Mouse (Mus musculus) layer of hippocampus, postnatal 25 days (tissue): Measurements from ENCODE around the gene Vmn1r170. TPM values are rescaled to one million over a fixed set of nuclear protein-coding genes. Genes with fewer than 3 reads are reported as not detected.
"Not testable (repeated sequence)": the region's sequence is repeated elsewhere in the genome, so short reads cannot be mapped to it uniquely, and the experiment has no call there.

Source experiments
- DNase-seq, 2 experiments: peaks; one replicate each; pipeline ENCODE4 v3.0.0; 2022; ENCODE audit warnings: mixed read lengths in 2 of 2, low spot score in 1 of 2; ENCODE audit errors: extremely low spot score in 1 of 2
- total RNA-seq, 2 experiments: library from RNA; stranded (reverse); gene quantifications; 2 replicates each; pipeline ENCODE4 v1.2.3; 2021

The Vmn1r170 gene
- total RNA-seq: not detected

GRCm38 (mm10) chr7:23605875-23606274 lies at the start of gene Vmn1r170:
Vmn1r170 (plus strand) TSS chr7:23606175.
- DNase-seq: not testable (repeated sequence)

GRCm38 (mm10) chr7:23575226-23575625 lies 30.7 kb upstream of the Vmn1r170 start, which contains the start of gene Vmn1r169:
Vmn1r169 (plus strand) TSS chr7:23575526.
- not testable (repeated sequence) for DNase-seq

GRCm38 (mm10) chr7:23630422-23630821 lies 24.4 kb downstream of the Vmn1r170 start, which contains the start of gene Vmn1r171:
Vmn1r171 (plus strand) TSS chr7:23630722.
- DNase-seq: no peak

Other genes with a start within 250 kb of the Vmn1r170 start
- gene Nlrp5, start 220.3 kb upstream of the Vmn1r170 start, total RNA-seq: not detected
- not detected for gene Vmn1r167, start 99.0 kb upstream of the Vmn1r170 start, total RNA-seq
- not detected for gene Vmn1r168, start 66.4 kb upstream of the Vmn1r170 start, total RNA-seq
- not detected for gene Vmn1r169, start 30.6 kb upstream of the Vmn1r170 start, total RNA-seq
- not detected for gene Vmn1r171, start 24.5 kb downstream of the Vmn1r170 start, total RNA-seq
- not detected for gene Vmn1r172, start 52.1 kb downstream of the Vmn1r170 start, total RNA-seq
- gene Vmn1r173, start 94.5 kb downstream of the Vmn1r170 start, total RNA-seq: not detected
- gene Vmn1r174, start 146.1 kb downstream of the Vmn1r170 start, total RNA-seq: not detected
- gene Vmn1r175, start 204.5 kb downstream of the Vmn1r170 start, total RNA-seq: not detected
- gene Vmn1r176, start 231.2 kb downstream of the Vmn1r170 start, total RNA-seq: not detected